Mouse (Mus musculus): Measurements from ENCODE around the gene Ptprf. TPM values are rescaled to one million over a fixed set of nuclear protein-coding genes. Genes with fewer than 3 reads are reported as not detected.
A peak's percentile ranks its signal among the peaks of the same experiment; 100 is the strongest.

The Ptprf gene
- total and polyA plus RNA-seq, 2 experiments = 40.1 to 89.8 TPM

DNA sequence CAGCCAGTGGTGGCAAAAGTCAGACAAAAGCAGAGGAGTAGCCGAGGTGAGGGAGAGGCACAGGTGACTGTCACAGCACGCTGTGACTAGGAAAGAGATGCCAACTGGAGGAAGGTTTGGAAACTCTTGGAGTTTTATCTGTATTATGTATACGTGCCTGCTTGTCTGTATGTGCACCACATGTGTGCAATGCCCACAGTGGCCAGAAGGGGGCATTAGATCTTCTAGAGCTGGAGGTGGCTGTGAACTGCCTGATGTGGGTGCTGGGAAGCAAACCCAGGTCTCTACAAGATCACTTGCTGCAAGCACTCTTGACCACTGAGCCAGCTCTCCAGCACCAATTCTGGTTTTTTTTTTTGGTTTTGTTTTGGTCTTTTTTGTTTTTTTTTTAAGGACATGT is 20.5 kb downstream of the Ptprf start:
- Histone ChIP-seq H3K9ac (ENCODE audit: low read depth, low read length) (no peak overlapping the region), H3K4me3 (ENCODE audit: insufficient read depth, low read depth, low read length) (no peak overlapping the region), H3K27ac (replicated peaks; ENCODE audit: insufficient read depth, low read depth, low read length) (no peak overlapping the region), H3K36me3 (ENCODE audit: control insufficient read depth, insufficient read depth, low read length) (no peaks in the 10 kb centered on the region; the same call in none of the 2 replicates), H3K4me1 (ENCODE audit: control insufficient read depth, insufficient read depth, low read length) (peaks cover 29% of the 10 kb centered on the region), H3K79me2 (ENCODE audit: control insufficient read depth, insufficient read depth, low read length) (peaks cover 22% of the 10 kb centered on the region; the same call in 1 of the 2 replicates), H3K27me3 (ENCODE audit: control insufficient read depth, insufficient read depth, low read length) (no peaks in the 10 kb centered on the region)
- TF ChIP-seq POLR2A (IDR thresholded peaks at IDR 0.05; ENCODE audit: extremely low read depth, insufficient read depth, low read length) = no peak
- peak; percentile 42; the same call in 1 of the 2 replicates for TF ChIP-seq CTCF (IDR thresholded peaks at IDR 0.05; ENCODE audit: low read depth, low read length)
- DNase-seq (ENCODE audit: extremely low read depth, low read depth, low spot score) = no peak
- WGBS = 95% methylated on average over 3 of the region's 3 CpGs

DNA sequence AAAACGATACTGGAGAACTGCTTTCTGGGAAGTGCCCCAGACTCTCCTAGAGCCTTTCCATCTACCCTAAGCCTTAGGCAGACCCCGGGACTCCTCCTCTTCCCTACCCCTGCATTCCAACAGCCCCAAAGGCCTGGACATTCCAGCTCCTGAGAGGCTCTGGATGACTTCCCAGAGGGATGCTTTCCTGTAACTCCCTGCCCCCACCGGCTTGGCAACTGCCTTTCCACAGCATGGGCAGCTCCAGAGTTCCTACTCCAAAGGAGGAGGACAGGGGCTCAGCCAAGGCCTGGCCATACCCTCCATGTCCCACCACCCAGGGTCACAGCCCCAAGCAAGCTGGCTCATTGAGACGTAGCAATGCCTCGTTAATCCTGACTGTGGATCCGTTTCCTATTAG is 21.2 kb downstream of the Ptprf start:
- DNase-seq (ENCODE audit: extremely low read depth, low read depth, low spot score) = peak; percentile 70
- Histone ChIP-seq H3K4me3 (ENCODE audit: insufficient read depth, low read depth, low read length) (no peak overlapping the region), H3K36me3 (ENCODE audit: control insufficient read depth, insufficient read depth, low read length) (no peaks in the 10 kb centered on the region; the same call in none of the 2 replicates), H3K79me2 (ENCODE audit: control insufficient read depth, insufficient read depth, low read length) (peaks cover 20% of the 10 kb centered on the region; the same call in 1 of the 2 replicates), H3K27ac (replicated peaks; ENCODE audit: insufficient read depth, low read depth, low read length) (no peak overlapping the region), H3K9ac (ENCODE audit: low read depth, low read length) (no peak overlapping the region), H3K27me3 (ENCODE audit: control insufficient read depth, insufficient read depth, low read length) (no peaks in the 10 kb centered on the region), H3K4me1 (ENCODE audit: control insufficient read depth, insufficient read depth, low read length) (peaks cover 22% of the 10 kb centered on the region)
- TF ChIP-seq CTCF (IDR thresholded peaks at IDR 0.05; ENCODE audit: low read depth, low read length) (no peak), POLR2A (IDR thresholded peaks at IDR 0.05; ENCODE audit: extremely low read depth, insufficient read depth, low read length) (no peak)
- 81% methylated on average over 6 of the region's 6 CpGs for WGBS

DNA sequence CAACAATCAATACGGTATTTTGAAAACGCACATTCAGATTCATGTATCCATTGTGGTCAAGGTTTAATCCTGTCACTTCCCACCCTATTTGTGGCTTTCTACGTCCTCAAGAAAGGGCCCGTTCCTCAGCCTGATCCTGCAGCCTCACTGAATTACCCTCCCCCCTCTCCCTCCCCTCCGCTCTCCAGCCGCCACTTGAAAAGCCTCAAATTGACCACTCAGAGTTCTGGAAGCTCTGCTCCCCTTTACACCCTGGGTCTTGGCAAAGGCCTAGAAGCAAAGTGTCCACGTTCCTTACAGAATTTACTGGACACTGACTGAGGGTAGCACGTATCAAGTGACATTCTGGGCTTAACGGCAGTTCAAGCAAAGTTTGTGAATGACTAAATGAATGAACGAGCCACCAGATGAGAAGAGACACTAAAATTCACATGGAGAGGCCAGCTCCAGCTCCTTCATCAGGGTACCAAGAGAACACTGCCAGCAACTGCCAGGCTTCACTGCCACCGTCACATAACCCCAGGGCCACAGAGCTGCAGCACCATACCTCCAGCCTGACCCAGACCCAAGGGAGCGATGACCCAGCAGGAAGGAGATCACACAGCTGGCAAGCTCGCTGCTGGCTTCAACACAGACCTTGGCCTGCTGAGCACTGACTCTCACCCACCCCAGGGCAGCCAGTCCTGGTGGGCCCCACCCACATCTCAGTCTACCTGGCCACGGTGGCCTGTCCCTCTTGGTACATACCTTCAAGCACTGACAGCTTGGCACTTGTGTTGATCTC is 22.6 kb downstream of the Ptprf start:
- Histone ChIP-seq H3K9ac (ENCODE audit: low read depth, low read length) (no peak overlapping the region), H3K4me3 (ENCODE audit: insufficient read depth, low read depth, low read length) (no peak overlapping the region), H3K79me2 (ENCODE audit: control insufficient read depth, insufficient read depth, low read length) (peaks cover 25% of the 10 kb centered on the region; the same call in 1 of the 2 replicates), H3K27ac (replicated peaks; ENCODE audit: insufficient read depth, low read depth, low read length) (no peak overlapping the region), H3K36me3 (ENCODE audit: control insufficient read depth, insufficient read depth, low read length) (no peaks in the 10 kb centered on the region; the same call in none of the 2 replicates), H3K27me3 (ENCODE audit: control insufficient read depth, insufficient read depth, low read length) (no peaks in the 10 kb centered on the region), H3K4me1 (ENCODE audit: control insufficient read depth, insufficient read depth, low read length) (peaks cover 13% of the 10 kb centered on the region)
- peak; percentile 86 for DNase-seq (ENCODE audit: extremely low read depth, low read depth, low spot score)
- WGBS = 78% methylated on average over 14 of the region's 14 CpGs
- TF ChIP-seq POLR2A (IDR thresholded peaks at IDR 0.05; ENCODE audit: extremely low read depth, insufficient read depth, low read length) (no peak), CTCF (IDR thresholded peaks at IDR 0.05; ENCODE audit: low read depth, low read length) (no peak)

DNA sequence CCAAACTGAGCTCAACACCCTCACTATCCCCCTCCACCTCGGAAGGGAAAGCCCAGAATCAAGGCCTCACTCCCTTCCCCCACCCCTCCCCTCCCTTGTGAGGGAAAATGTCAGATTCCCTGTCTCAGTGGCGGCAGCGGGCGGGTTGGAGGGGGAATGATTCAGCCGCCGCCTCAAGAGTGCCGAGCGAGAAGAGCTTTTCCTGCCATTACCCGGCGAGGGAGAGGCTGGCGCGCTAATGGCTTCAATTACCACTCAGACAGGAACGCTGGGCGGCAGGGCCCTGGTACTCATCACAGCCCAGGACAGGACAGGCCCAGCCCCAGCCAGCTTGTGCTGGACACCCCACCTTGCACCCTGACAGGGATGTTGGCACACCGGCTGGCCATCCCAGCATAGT is 25.6 kb downstream of the Ptprf start:
- H3K79me2 ChIP-seq (ENCODE audit: control insufficient read depth, insufficient read depth, low read length) = peaks cover 27% of the 10 kb centered on the region; the same call in 1 of the 2 replicates
- H3K27me3 ChIP-seq (ENCODE audit: control insufficient read depth, insufficient read depth, low read length) = no peaks in the 10 kb centered on the region
- DNase-seq (ENCODE audit: extremely low read depth, low read depth, low spot score) = no peak
- WGBS = 81% methylated on average over 15 of the region's 15 CpGs
- TF ChIP-seq CTCF (IDR thresholded peaks at IDR 0.05; ENCODE audit: low read depth, low read length) (no peak), POLR2A (IDR thresholded peaks at IDR 0.05; ENCODE audit: extremely low read depth, insufficient read depth, low read length) (no peak)
- no peak overlapping the region for H3K4me3 ChIP-seq (ENCODE audit: insufficient read depth, low read depth, low read length)
- no peak overlapping the region for H3K27ac ChIP-seq (replicated peaks; ENCODE audit: insufficient read depth, low read depth, low read length)
- H3K36me3 ChIP-seq (ENCODE audit: control insufficient read depth, insufficient read depth, low read length) = no peaks in the 10 kb centered on the region; the same call in none of the 2 replicates
- H3K9ac ChIP-seq (ENCODE audit: low read depth, low read length) = no peak overlapping the region
- no peaks in the 10 kb centered on the region; the same call in 1 of the 2 replicates for H3K4me1 ChIP-seq (ENCODE audit: control insufficient read depth, insufficient read depth, low read length)

DNA sequence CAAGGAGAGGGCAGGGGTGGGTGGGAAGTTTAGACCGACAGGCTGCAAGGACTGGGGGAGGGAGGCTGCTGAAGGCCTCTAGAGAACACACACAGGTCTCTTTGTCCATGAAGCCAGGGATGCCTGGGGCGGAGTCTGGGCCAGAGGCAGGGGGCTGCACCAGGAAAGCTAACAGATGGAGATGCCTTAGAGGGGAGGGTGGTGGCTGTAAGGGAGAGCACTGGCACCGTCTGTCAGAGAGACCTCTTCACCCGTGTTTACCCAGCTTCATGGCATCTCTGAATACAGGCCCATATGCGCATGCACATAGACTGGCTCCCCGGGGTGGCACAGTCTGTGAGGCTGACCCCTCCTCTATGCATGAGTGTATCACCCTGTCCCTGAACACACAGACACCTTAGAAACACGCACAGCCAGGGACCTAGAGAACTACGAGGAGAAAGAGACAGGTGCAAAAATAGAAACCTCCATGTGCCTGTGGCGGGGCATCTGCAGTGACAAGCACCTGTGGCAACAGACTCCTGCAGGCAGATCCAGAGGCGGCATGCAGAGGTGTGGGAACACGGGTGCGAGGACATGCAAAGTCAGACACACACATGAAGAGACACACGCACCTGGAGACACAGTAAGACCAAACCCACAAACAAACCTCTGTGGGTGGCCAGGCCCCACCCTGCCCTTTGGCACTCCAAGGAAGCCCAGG is 29.3 kb downstream of the Ptprf start:
- WGBS = 83% methylated on average over 13 of the region's 13 CpGs
- Histone ChIP-seq H3K4me3 (ENCODE audit: insufficient read depth, low read depth, low read length) (no peak overlapping the region), H3K4me1 (ENCODE audit: control insufficient read depth, insufficient read depth, low read length) (no peaks in the 10 kb centered on the region; the same call in 1 of the 2 replicates), H3K79me2 (ENCODE audit: control insufficient read depth, insufficient read depth, low read length) (peaks cover 16% of the 10 kb centered on the region; the same call in 1 of the 2 replicates), H3K27ac (replicated peaks; ENCODE audit: insufficient read depth, low read depth, low read length) (no peak overlapping the region), H3K27me3 (ENCODE audit: control insufficient read depth, insufficient read depth, low read length) (no peaks in the 10 kb centered on the region), H3K36me3 (ENCODE audit: control insufficient read depth, insufficient read depth, low read length) (no peaks in the 10 kb centered on the region; the same call in 1 of the 2 replicates), H3K9ac (ENCODE audit: low read depth, low read length) (no peak overlapping the region)
- DNase-seq (ENCODE audit: extremely low read depth, low read depth, low spot score) = no peak
- TF ChIP-seq CTCF (IDR thresholded peaks at IDR 0.05; ENCODE audit: low read depth, low read length) (no peak), POLR2A (IDR thresholded peaks at IDR 0.05; ENCODE audit: extremely low read depth, insufficient read depth, low read length) (no peak)
